Mouse (Mus musculus) lung, adult 2 months (tissue): ENCODE measurements around the gene Tmem53.

Experiments used
- CTCF ChIP-seq: fragments of 200-500 bp; IDR thresholded peaks from 2 replicates; pipeline ENCODE4 v1.5.1; 2011; ENCODE audit warnings: mild to moderate bottlenecking, low read length, control low read depth; ENCODE audit not compliant: insufficient read depth
- POLR2A ChIP-seq: fragments of 200-500 bp; IDR thresholded peaks from 2 replicates; pipeline ENCODE4 v1.6.1; 2011; ENCODE audit warnings: low read depth, mild to moderate bottlenecking, control low read depth, low read length, borderline replicate concordance; ENCODE audit errors: extremely low read depth

DNA sequence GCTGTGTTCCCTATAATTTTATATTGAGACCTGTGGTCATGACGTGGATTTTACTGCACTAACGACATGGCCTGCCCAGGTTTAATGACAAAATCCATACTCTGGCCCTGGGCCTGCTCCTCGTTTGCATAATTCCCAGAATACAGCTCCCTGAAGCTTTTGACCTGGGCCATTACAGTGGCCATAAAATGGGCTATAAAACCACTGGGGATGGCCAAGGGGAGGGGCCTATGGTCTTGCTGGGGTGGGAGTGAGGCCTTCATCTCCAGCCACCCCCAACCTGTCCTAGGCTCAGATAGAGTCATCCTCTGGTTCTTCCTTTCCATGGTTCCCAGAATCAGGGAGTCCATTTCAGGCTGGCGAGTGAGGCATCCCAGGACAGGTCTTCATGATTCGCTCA, 60.1 kb downstream of the Tmem53 start:
- no peak for TF ChIP-seq CTCF
- TF ChIP-seq POLR2A: no peak
